Mouse (Mus musculus): ENCODE measurements at regions not wholly inside any gene's neighbourhood (a gene's known extent, or its start where the extent isn't known, plus 50 kb on each side); places are given as distances from the start of the nearest gene placed in this dataset.
A peak's percentile ranks its signal among the peaks of the same experiment; 100 is the strongest.
"Not testable (repeated sequence)": the region's sequence is repeated elsewhere in the genome, so short reads cannot be mapped to it uniquely, and the experiment has no call there.

DNA sequence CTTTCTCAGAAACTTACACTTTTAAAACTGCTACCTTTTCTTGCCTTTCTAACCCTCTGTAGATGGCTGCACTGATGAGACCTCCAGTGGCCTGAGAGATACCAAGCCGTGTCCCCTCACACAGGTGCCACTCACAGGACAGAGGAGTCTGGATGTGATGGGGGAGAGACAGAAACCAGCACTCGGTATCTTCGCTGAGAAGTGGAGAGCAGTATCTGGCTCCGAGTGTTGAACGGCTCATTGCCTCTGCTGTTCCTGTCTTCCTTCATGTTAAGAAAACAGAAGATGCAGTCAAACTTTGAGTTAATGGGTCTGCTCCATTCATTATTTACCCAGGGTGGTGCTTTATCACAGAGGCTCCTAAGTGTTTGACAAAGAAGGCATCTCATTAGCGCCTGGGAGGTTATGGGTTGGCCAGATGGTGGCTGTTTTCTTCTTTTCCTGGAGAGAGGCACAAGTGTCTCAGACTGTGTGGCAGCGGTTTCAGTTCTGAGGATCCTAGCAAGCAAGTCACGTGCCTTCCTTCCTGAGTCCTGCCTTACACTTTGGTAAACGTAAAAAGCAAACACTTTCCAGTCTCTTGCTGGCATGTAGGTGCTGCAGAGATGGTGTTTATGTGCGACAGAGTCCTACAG, 248.6 kb downstream of the Sec16b start:
- DNase-seq, result no peak

DNA sequence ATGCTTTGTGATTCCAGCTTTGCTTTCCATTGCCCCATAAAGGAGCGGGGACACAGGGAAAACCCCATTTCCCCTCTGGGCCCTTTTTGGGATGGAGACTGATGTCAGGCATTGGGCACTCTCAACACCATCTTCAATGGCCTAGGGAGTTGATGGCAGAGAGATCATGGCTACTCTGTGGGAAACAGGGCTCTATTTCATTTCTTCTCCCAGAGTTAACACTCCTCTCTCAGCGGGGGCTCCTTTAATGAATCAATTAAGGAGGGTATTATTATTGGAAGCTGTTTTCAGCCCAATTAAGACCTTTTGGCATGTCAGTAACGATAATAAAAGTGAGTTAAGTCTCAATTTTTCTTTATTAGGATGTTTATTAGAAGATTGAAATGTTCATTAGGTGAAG, 250.4 kb downstream of the Sec16b start:
- no peak for DNase-seq

- no peak for DNase-seq
Measured at GRCm38 (mm10) chr1:157758337-157758736, 251.8 kb downstream of the Sec16b start.

- DNase-seq, result peak; percentile 5
Measured at GRCm38 (mm10) chr1:157768201-157768600, 261.7 kb downstream of the Sec16b start.

GRCm38 (mm10) chr1:157797711-157798110, 291.2 kb downstream of the Sec16b start:
- DNase-seq, result no peak

DNA sequence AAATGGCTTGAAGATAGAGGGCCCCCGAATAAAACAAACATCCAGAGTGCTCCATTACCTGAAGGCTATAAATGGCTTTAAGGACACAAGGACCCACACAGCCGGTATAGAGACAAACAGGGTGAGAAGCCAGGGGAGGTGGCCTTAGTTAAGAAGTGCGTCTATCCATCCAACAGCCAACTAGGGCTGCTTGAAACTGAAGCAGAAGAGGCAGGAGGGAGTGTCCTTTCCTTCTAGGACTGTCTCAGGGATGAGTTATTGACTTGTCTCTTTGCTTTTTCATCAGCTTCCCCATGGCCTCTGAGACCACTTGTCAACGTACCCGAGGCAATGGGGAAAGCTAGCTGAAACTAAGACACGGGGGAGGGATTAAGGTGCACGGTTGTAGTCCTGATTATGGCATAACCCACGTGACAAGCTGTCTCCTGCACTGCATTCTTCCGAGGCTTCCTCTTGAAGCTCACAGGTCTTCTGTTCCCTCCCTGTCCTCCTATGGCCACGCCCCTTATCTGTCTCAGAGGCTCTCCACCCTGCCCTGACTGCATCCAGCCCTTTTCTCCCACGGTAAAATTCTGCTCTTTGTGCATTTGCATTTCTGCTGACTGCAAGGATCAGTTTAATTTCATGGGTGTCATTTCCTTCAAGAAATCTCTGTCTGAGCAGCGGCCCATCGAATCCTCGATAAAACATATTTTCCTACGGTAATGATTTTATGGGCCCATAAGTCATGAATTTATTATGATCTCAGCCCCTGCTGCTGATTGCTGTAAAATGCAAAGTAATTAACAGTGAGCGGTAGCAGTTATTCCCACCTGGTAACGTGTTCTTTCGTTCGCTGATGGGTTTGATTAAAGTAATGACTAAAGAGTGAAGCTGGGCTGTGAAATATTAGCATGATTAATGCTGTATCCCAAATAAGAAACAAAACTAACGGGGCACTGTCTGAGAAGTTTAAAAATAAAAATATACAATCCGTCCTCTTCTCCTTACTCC, 292.3 kb downstream of the Sec16b start:
- no peak for DNase-seq

GRCm38 (mm10) chr1:157801151-157801550, 294.6 kb downstream of the Sec16b start:
- DNase-seq, result no peak

DNA sequence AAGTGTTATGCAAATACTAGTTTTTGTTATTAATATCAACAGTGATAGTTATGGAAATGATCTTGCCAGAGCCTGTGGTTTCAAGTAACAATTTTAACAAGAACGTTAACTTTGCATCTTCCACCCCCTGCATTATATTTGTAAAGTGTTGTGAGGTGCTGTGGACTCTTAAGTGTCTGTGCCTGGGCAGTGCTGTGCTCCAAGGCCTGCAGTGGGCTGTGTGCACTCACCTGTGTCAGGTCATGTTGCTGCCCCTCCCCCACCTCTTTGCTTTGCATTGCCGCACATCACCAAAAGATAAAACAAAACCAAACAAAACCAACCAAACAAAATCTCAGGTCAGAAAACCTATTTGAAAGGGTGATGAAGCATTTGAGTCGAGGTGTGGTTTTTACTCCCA, 297.7 kb downstream of the Sec16b start:
- DNase-seq, result no peak

GRCm38 (mm10) chr1:157806296-157806695, 299.8 kb downstream of the Sec16b start:
- no peak for DNase-seq

DNA sequence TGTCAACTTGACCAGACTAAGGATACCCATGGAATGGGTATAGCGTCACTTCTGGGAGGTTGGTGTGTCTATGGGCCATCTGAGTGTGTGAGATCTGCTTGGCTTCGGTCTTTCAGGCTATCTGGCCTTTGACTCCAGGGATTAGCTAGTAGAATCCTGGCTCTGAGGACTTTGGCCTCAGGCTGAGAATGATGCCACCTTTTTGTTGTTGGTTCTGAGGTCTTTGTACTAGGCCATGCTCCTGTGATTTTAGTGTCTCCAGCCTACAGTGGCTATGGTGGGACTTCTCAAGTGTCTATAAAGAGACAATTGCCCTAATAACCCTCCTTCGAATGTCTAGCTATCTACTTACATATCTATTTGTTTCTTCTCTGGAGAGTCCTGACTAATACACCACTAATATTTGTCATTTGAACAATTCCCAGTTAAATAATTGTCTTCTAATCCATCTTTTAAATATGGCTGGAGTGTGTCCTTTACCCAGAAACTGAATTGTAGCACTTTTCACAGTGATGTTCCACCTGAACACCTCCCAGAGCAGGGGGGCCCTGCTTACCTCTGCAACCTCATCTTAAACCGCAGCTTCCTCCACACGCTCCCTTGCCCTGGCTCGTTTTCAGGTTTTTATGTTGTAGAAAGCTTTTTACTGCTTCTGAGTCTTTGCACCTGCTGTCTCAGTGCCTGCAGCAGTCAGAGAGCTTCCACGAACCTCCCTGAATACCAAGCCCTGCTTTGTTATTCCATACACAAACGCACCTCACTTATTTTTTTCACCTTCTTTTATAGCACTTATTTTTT, 303.3 kb downstream of the Sec16b start:
- DNase-seq, result no peak

DNA sequence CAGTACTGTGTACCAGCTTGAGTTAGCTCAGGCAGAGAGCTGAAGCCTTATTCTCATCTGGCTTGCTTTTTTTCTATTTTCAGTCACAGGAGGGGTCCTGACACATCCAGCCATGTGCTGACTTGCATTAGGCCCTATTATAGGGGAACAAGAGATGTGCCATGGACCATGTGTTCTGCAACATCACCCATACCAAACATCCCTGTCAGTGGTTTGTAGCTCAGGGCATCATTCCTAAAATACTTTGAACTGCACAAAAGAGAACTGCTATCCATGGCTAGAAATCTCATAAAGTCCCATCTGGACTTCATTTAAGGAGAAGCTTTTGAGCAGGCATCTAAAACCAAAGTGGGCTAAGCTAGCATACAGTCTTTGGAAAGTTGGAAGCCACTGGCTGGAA, 304.1 kb downstream of the Sec16b start:
- DNase-seq, result no peak

DNA sequence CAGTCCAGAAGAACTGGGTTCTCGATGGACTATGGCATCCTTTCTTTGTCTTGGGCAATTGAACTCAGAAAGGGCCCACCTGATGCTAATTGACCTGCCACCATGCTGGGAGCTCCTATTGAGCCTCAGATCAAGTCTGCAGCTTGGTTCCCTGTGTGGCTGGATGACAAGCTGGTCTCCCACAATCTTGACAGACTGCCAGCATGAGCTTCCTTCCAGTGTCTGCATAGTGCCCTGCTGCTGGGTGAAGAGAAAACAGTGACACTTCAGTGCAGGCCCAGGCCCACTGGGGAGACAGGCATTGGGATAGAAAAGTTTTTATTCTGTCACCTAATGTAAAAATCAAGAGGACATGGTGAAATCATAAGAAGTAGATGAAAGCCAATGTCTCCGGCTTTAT, 321.4 kb downstream of the Sec16b start:
- no peak for DNase-seq

DNA sequence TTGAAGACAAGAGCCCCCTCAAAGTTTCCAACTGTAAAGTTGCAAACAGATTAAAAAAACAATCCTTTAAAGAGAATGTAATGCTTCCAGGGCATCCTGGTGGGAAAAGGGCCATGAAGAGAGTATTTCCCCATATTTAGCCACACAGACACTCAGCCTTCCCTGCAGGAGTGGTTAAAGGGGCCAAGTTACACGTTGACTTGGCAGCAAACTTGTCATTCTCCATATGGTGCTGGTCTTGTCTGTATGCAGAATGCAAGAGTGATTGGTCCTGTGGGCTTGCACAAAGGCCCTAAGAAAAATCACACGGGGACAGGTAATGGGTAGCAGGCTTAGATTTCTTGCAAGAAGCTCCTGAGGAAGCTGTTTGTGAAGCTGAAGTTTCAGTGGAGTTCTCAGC, 325.0 kb downstream of the Sec16b start:
- no peak for DNase-seq

- DNase-seq, result no peak
Measured at GRCm38 (mm10) chr1:157872775-157873174, 366.2 kb downstream of the Sec16b start.

GRCm38 (mm10) chr1:157875006-157875405, 368.5 kb downstream of the Sec16b start:
- no peak for DNase-seq

DNA sequence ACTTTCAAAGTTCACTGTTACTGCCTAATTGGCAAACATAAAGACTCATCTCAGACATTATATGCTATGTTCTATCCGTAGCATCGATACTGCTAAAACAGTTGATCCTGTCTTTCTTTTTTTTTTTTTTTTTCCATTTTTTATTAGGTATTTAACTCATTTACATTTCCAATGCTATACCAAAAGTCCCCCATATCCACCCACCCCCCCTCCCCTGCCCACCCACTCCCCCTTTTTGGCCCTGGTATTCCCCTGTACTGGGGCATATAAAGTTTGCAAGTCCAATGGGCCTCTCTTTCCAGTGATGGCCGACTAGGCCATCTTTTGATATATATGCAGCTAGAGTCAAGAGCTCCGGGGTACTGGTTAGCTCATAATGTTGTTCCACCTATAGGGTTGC, 370.6 kb downstream of the Sec16b start:
- not testable (repeated sequence) for DNase-seq

GRCm38 (mm10) chr1:157887146-157887545, 380.6 kb downstream of the Sec16b start:
- no peak for DNase-seq

GRCm38 (mm10) chr1:157888573-157888972, 382.0 kb downstream of the Sec16b start:
- DNase-seq, result no peak

DNA sequence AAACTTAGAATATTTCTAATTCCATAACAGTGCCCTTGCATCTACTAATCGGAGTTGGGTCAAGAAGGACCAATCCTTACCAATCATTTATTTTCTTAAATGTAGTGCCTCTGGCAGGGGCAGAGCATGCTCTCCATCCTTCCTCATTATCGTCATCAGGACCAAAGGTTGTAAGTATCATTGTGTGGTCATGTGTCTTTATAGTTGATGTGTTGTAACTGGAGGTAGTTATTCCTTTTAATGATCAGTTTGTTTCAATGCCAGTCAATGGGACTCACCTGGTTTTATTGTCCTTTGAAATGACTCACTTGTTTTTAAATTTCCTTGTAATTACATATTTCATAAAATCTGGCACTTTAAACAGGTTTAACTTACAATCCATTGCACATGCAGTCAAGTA, 399.6 kb downstream of the Sec16b start:
- DNase-seq, result no peak

- DNase-seq, result no peak
Measured at GRCm38 (mm10) chr1:157937800-157938348, 418.3 kb downstream of the Brinp2 start.

GRCm38 (mm10) chr1:157939516-157939915, 416.6 kb downstream of the Brinp2 start:
- no peak for DNase-seq

DNA sequence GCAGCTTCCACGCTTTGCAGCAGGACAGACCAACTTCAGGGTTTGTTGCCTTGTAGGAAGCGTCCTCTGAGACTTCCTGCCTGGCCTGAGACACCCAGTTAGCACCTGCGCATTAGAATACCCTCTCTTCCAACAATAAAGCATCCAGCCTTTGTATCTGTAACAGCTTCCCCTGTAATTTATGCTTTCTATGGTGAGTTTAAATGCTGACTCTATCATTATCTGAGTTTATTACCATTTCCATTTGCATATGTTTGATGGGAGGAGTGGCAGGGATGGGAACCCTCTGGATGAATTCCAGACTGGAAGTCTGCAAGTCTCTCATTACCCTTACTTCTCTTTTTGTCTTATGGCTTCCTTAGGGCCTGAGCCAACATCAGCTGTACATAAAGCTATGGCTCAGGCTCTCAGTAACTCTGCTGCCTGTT, 415.8 kb downstream of the Brinp2 start:
- DNase-seq, result no peak

DNA sequence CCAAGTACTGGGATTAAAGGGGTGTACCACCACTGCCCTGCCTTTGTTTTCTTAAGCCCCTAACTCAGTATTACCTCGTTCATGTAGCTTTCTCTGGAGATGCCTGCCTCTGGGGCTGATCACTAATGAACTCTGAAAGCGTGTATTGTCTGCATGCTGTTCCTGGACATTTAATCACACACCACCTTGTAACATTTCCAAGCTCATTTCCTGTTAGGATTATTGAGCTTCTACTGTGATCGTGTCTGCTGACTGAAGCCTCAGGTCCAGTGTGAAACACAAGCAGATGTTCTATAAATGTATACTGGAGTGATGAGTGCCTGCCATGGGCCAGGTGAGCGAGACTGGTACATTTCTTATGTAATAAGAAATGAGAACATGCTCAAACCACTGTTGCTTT, 398.6 kb downstream of the Brinp2 start:
- no peak for DNase-seq

Measured in heart, postnatal 4 days (tissue).